11 mouse cellular contexts compared by ENCODE assay signal in genomic region chr13:75841950-75842349, GRCm38 (mm10). TPM values are rescaled to one million over a fixed set of nuclear protein-coding genes. Genes with fewer than 3 reads are reported as not detected.
A peak's percentile ranks its signal among the peaks of the same experiment; 100 is the strongest.
DNase-seq lines count a peak whose midpoint lies in the region; ATAC-seq and TF ChIP-seq lines count a peak whose summit lies in the region.
"Had no signal": no experiment of that assay in that cellular context is flagged by ENCODE, and none has a peak within 500 bp of the region (broad histone marks: within the 10 kb centered on the region; RNA-seq: fewer than 3 reads in every experiment).

No protein-coding gene starts in this region.

- no peak for TF ChIP-seq CTCF in lung, embryonic 14.5 days (IDR thresholded peaks at IDR 0.05; ENCODE audit: low read depth)

- no peak overlapping the region for H3K27ac ChIP-seq in lung, embryonic 14.5 days (ENCODE audit: low read depth)
- H3K27ac ChIP-seq in liver, embryonic 16.5 days (ENCODE audit: low read length) = no peak overlapping the region
- H3K27ac ChIP-seq in stomach, embryonic 16.5 days (ENCODE audit: low read length) = no peak overlapping the region
- H3K27ac ChIP-seq: limb, embryonic 15.5 days had no signal

- peak; percentile 41 for DNase-seq in heart, adult 11 months
- DNase-seq in heart, adult 18-20 months = no peak
- DNase-seq in lung, embryonic 14.5 days = no peak
- no peak for DNase-seq in lung, postnatal 25 days (ENCODE audit: low spot score)
- DNase-seq in right cerebral cortex, postnatal 14 days = no peak
- no peak for DNase-seq in lung, postnatal 14 days
- DNase-seq: B cell, adult 2 months; kidney, postnatal 25 days had no signal

- H3K4me3 ChIP-seq in lung, embryonic 14.5 days (ENCODE audit: low read depth, low read length) = no peak overlapping the region
- peak overlapping the region; percentile 65; the same call in 1 of the 2 replicates for H3K4me3 ChIP-seq in liver, embryonic 16.5 days (ENCODE audit: low read depth, low read length)
- H3K4me3 ChIP-seq in stomach, embryonic 16.5 days (replicated peaks; ENCODE audit: low read length) = peak overlapping the region; percentile 54
- H3K4me3 ChIP-seq: limb, embryonic 15.5 days had no signal

- H3K4me2 ChIP-seq in lung, embryonic 14.5 days = peak overlapping the region; percentile 66
- H3K4me2 ChIP-seq in liver, embryonic 16.5 days (ENCODE audit: low read depth, low read length) = peak overlapping the region; percentile 66
- H3K4me2 ChIP-seq in stomach, embryonic 16.5 days (ENCODE audit: low read depth, low read length) = peak overlapping the region; percentile 66

- H3K27me3 ChIP-seq in lung, embryonic 14.5 days (ENCODE audit: insufficient read depth, low read length) = no peaks in the 10 kb centered on the region
- no peaks in the 10 kb centered on the region for H3K27me3 ChIP-seq in liver, embryonic 16.5 days (ENCODE audit: control insufficient read depth, insufficient read depth, low read depth, low read length)
- no peaks in the 10 kb centered on the region for H3K27me3 ChIP-seq in stomach, embryonic 16.5 days (ENCODE audit: control insufficient read depth, insufficient read depth, low read length)
- H3K27me3 ChIP-seq: limb, embryonic 15.5 days had no signal

- WGBS in lung, embryonic 14.5 days = 68% methylated on average over 3 of the region's 3 CpGs
- 62% methylated on average over 3 of the region's 3 CpGs for WGBS in liver, embryonic 16.5 days (ENCODE audit: insufficient replicate concordance)
- WGBS in stomach, embryonic 16.5 days = 75% methylated on average over 3 of the region's 3 CpGs

- peaks cover 10% of the 10 kb centered on the region for H3K4me1 ChIP-seq in lung, embryonic 14.5 days (ENCODE audit: insufficient read depth)
- H3K4me1 ChIP-seq in liver, embryonic 16.5 days (ENCODE audit: control insufficient read depth, low read depth, low read length) = peaks cover 23% of the 10 kb centered on the region
- H3K4me1 ChIP-seq in stomach, embryonic 16.5 days (ENCODE audit: control insufficient read depth, insufficient read depth, low read length) = peaks cover 17% of the 10 kb centered on the region

- no peak for ATAC-seq in lung, embryonic 14.5 days (ENCODE audit: insufficient read depth)
- peak; percentile 37 for ATAC-seq in liver, embryonic 16.5 days (ENCODE audit: low read depth)
- no peak for ATAC-seq in stomach, embryonic 16.5 days (ENCODE audit: insufficient read depth, low FRiP score)

- H3K9me3 ChIP-seq in lung, embryonic 14.5 days (ENCODE audit: low read depth, low read length) = no peaks in the 10 kb centered on the region
- H3K9me3 ChIP-seq in liver, embryonic 16.5 days (replicated peaks; ENCODE audit: control insufficient read depth, low read length) = no peaks in the 10 kb centered on the region
- H3K9me3 ChIP-seq in stomach, embryonic 16.5 days (replicated peaks; ENCODE audit: control insufficient read depth, low read length) = no peaks in the 10 kb centered on the region
- H3K9me3 ChIP-seq: limb, embryonic 15.5 days had no signal

- no peaks in the 10 kb centered on the region for H3K36me3 ChIP-seq in lung, embryonic 14.5 days (ENCODE audit: insufficient read depth)
- H3K36me3 ChIP-seq in liver, embryonic 16.5 days (ENCODE audit: control insufficient read depth, insufficient read depth) = no peaks in the 10 kb centered on the region
- no peaks in the 10 kb centered on the region for H3K36me3 ChIP-seq in stomach, embryonic 16.5 days (ENCODE audit: control insufficient read depth, insufficient read depth, low read length)
- H3K36me3 ChIP-seq: limb, embryonic 15.5 days had no signal

- H3K9ac ChIP-seq in lung, embryonic 14.5 days = no peak overlapping the region
- H3K9ac ChIP-seq in liver, embryonic 16.5 days (ENCODE audit: low read depth, low read length) = no peak overlapping the region
- H3K9ac ChIP-seq in stomach, embryonic 16.5 days (ENCODE audit: low read length) = no peak overlapping the region
- H3K9ac ChIP-seq: limb, embryonic 15.5 days had no signal

RNA-seq across cellular contexts. Expression of gene Glrx, which starts 2.3 kb away (rescaled TPM):
- total RNA-seq in heart, adult 18-20 months (2021) = 10 to 100 TPM; 36.9 to 41.4 TPM
- polyA plus RNA-seq in lung, embryonic 14.5 days (2014; fragmentation: Nextera tagmentation; extraction: Ambion mirVana) = 35.9 and 43.8 TPM in 2 replicates
- polyA plus RNA-seq in liver, embryonic 16.5 days (2015; fragmentation: Nextera tagmentation; extraction: Ambion mirVana) = 44.7 and 49.9 TPM in 2 replicates
- 99.8 and 113 TPM in 2 replicates for polyA plus RNA-seq in stomach, embryonic 16.5 days (2015; fragmentation: Nextera tagmentation; extraction: Ambion mirVana)
